Mouse (Mus musculus): ENCODE results near the gene Tomm7.

GRCm38 (mm10) chr5:23814841-23815240, 29.1 kb downstream of the Tomm7 start:
- TF ChIP-seq GATA1 (IDR thresholded peaks at IDR 0.05; ENCODE audit: borderline replicate concordance, low read length): no peak
- no peak for TF ChIP-seq FLI1 (IDR thresholded peaks at IDR 0.05; ENCODE audit: low read length)

Measured in megakaryocyte, embryonic 14.5 days (primary cell).